Mouse (Mus musculus) ES-Bruce4 (cell line): ENCODE results near the gene Ltb4r2.

Experiments used
- CTCF ChIP-seq: IDR thresholded peaks from one replicate; pipeline ENCODE4 v1.8.1; 2011; ENCODE audit warnings: low read depth, low read length
- EP300 ChIP-seq: IDR thresholded peaks from 2 replicates; pipeline ENCODE4 v1.6.1; 2011; ENCODE audit warnings: low read depth, low read length; ENCODE audit not compliant: insufficient read depth

DNA sequence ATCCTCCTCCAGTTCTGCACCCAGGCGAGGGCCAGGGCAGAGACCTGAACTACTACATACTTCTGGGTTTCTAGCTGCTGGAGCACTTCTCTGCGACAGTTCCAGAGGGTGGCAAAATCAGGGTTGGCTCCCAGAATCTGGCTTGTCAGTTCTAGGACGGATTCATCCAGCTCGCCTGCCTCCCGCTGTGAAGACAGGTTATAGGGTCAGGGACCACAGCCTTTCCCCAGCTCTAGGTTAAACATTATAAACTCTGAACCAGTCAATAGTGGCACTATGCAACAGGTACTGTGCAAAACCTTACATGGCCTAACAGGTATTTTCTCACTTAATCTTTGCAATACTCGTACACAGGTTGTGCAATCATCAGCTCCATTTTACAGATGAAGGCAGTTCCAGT is 40.2 kb upstream of the Ltb4r2 start:
- TF ChIP-seq CTCF (no peak), EP300 (no peak)
